Mouse (Mus musculus) retina, embryonic 14.5 days (tissue): ENCODE data around the gene Hsd17b3.

ENCODE experiments used
- DNase-seq: peaks from one replicate; pipeline ENCODE4 v3.0.0-alpha.2; 2015; ENCODE audit warnings: low spot score

Gene Hsd17b3

DNA sequence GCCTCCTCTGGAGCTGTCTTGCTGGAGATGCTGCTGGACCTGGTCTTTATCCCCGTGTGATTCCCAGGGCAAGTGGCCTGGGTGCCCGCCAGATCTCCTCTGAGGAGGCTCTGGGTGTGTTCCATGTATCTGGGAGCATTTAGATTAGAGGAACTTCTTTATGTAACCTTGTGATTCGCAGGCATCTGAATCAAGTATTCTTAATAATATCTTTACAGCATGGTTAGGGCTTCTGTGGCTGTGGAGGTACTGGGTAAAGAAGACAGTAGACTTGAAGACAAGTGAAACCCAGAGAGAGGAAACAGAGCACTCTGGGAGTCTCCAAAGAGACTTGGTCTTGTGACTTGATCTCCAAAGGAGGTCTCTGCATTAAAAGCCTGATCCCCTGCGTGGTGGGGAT, at the start of gene Hsd17b3:
Hsd17b3 (minus strand) TSS at position 101 of the 400 bp plus-strand sequence.
- no peak for DNase-seq

DNA sequence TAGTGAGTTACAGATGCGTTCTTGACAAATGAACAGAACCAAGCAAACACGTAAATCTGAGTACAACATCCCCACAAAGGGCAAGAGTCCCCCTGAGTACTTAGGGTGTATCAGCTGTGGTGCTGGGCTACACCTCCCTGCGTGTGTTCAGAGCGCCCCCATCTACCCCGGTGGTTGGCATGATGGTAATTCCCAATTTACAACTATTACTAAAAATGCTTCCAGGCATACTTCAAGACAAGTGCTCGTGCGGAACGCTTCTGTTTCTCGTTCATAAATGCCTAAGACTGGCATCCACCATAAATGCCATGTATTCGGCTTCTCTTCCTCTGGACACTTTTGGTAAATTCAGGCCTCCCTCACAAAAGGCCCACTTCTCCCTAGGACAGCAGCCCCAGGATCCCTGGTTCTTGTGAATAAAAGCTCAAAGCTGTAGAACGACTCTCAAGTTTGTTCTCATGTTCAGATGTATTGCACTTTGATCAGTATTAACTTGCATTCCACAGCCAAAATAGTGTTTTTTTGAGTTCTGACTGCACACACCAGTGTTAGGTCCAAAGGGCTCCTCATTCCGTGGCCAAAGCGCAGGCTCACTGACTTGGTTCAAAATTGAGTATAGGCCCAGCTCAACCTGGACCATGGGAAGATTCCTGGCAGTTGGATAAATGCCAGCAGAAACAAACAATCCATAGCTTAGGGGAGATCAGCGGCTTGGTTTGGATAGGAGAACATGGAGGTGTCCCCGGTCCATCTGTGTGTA, 40.8 kb upstream of the Hsd17b3 start:
- DNase-seq = peak; percentile 15

DNA sequence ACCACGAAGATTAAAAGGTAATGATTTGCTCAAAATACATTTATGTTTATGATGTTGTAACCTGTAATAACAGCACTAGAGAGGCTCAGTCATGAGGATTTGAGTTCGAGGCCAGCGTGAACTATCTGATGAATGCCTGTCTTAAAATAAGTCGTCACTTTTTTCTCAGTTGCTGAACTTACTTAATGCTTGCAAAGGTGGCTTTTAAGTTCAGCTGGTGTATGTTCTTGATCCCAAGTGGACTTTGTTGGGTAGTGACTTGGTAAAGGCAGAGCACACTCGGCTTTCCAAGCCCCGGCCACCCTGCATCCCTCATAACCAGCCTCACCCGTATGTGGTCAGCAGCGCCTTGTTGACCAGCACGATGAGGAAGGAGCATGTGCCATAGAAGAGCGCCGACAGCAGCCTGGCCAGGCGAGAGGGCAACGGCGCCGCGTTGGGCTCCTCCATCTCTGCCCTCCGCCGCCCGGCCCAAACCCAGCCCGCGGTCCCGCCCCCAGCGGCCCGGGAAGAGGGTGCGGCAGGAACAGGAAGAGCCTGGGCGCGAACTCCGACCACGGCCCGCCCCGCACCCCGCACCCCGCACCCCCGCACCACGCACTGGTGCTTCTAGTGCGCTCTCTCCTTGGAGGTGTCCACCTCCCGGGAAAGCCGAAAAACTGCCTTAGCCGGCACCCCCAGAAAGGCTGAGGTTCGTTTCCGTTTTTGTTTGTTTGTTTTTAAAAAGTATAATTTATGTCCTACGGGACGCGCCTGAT, 40.0 kb upstream of the Hsd17b3 start, which contains the start of gene Slc35d2:
Slc35d2 (minus strand) TSS at position 511 of the 758 bp plus-strand sequence.
- DNase-seq = peak; percentile 24

DNA sequence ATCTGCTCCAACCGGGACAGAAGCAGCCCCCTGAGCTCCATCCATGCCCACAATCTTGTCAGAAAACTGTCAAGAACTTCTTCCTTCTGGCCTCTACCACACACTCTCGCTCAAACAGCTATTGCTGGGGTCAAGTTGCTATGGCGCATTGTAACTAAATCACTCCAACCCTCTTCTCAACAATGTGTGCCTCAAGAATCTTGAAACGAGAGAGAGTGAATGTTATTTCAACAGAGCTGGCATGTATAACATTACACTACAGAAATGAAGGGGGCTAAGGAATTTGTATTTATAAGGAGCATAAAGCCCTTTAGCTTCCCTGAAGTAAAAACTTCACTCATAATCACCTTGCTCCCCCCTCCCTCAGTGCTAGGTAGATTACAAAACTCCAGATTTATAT, 37.3 kb upstream of the Hsd17b3 start:
- DNase-seq = no peak

DNA sequence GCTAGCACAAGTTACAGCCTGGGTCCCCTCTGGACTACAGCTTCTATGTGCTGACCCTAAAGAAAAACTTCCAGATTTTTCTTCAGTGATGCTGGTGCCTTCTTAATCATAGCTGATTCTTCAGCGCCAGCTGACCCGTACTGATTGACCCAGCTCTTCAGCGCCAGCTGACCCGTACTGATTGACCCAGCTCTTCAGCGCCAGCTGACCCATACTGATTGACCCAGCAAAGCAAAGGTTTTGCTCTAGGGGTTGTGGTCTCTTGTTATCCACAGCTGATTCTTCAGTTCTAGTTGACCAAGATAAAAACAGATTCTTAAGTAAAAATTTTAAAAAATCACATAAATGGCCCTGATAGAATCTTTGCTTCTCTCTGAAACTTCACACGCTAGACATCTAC, 35.9 kb upstream of the Hsd17b3 start:
- DNase-seq = no peak

DNA sequence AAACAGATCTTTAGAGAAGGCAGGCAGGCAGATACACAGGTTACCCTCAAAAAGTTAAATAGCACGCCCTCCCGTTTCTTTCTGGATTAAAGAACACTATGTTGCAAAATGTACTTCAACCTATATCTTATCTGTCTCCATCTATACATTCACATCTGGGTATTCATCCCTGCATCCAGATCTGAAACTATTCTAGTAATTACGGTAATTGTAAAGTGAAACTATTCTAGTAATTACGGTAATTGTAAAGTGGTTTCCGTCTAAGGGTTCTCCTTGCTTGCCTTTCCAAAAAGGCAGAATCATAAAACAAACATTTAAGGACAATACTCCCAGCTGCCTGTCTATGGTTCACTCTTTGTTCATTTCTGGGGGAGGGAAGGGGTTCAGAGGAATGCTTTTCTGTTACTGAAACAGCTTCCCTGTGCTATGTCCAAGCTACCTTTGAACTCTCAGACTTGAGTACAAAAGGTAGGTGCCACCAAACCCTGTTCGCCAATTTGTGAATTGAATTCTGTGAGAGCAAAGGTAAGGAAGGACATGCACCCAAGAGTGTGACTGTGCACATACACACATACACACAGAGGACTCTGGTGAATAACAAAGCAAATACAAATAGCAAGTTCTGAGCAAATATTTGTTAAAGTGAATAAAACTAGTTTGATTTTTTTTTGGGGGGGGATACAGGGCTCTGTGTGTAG, 34.6 kb upstream of the Hsd17b3 start:
- no peak for DNase-seq

DNA sequence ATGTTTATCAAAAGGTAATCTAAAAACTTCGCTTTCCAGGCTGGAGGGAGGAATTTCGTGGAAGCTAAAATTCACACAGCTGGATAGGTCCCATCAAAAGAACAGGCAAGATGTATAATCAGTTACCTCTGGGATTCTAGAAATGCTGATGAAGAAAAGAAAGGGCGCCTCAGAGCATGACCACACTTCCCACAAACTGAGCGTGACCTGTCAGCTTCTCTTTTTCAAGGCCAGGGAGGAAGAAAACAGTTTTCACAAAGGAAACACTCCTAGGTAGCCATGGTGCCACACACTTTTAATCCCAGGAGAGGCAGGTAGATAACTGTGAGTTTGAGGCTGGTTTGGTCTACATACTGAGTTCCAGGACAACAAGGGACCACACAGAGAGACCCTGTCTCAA, 31.7 kb upstream of the Hsd17b3 start:
- no peak for DNase-seq

DNA sequence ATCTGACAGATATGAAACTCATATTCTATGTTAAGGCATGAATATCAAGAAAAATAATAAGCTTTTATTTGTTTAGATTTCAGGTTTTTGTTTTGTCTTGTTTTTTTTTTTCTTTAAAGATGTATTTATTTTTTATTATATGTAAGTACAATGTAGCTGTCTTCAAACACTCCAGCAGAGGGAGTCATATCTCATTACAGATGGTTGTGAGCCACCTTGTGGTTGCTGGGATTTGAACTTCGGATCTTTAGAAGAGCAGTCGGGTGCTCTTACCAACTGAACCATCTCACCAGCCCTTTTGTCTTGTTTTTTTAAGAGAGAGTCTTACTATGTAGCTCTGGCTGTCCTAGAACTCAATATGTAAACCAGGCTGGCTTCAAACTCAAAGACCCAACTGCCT, 28.4 kb upstream of the Hsd17b3 start:
- DNase-seq = no peak

DNA sequence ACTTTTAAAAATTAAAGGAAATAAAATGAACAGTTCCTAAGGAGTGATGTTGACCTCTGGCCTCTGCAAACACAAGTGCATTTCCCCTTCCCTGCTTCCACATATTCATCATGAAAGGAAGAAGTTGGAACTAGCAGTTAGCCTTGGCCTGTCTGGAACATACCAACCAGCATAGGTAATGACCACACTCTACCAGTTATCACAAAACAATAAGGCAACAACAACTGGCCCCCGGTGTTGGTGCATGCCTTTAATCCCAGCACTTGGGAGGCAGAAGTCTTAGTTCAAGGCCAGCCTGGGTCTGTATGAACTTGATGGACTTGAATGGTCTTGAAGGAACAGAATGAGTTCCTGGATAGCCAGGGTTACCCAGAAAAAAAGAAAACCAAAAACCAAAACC, 21.4 kb upstream of the Hsd17b3 start:
- DNase-seq = no peak

DNA sequence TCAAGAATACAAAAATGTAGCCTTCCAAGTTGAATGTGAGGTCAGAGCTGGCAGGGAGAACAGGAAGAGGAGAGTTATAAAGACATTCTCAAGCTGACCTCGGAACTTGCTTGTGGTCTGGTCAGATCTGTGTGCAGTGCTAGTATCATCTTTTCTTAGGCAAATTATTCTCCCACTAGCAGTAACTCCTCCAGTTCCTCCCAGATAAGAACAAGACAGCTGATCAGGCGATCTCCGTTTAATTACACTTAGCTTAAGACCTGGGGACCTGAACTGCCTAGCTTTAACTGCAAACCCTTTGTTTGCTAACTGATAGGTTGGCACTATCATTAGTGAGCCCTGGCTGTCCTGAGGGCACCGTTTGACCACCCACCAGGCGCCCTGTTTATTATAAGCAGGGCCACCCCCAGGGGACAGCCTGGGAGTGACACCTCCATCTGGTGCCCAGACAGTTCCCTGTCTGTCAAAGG, 19.4 kb upstream of the Hsd17b3 start:
- DNase-seq = peak; percentile 31

DNA sequence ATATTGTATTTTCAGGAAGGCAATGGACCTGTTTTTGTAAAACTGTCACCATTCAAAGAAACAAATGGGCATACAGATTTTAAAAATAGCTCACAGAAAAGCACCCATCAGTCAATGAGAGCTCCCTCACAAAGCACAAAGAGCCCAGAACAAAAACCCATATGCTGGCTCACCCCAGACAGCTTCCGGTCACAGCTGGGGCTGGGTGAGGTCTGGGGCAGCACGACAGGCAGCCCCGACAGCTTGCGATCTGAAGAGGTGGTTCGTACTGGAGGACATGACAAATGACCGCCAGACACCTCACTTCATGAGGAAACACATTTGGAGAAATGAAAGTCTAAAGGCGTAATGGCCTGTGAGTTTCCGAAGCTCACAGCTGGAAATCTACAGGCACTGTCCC, 18.5 kb upstream of the Hsd17b3 start:
- no peak for DNase-seq

DNA sequence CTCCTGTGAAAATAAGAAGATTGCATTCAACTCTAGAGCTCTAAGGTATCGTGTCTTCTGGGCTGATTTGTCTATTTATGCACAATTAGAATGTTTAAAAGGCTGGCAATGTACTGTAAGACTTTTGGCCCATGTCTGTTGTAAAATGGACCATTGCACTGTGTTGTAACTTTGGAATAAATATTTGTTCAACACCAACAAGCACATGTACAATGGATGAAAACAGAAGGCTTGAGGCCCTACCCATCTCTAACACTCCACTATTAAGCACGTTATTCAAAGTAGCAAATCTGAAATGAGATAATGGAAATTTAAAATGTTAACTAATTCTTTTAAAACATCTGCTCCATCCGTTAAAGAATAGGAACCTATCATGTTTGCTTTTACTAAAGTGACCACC, 18.1 kb upstream of the Hsd17b3 start:
- DNase-seq = no peak

DNA sequence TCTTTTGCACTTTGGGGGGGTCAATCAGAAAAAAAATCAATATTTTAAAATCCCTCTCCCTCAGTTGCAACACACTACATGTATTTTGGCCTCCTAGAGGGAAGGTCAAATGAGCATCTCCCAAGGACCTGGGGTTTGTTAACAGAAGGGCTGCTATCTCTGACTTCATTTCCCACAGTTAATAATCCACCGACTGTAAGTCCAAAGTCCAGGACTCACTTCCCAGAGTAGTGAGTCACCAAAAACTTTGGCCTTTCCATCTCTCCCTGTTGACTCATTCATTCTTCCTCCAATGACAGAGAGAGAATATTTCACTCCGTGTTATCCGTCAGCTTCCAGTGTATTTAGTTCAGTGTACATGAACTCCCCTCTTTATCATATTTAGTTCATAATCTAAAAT, 16.7 kb upstream of the Hsd17b3 start:
- no peak for DNase-seq

DNA sequence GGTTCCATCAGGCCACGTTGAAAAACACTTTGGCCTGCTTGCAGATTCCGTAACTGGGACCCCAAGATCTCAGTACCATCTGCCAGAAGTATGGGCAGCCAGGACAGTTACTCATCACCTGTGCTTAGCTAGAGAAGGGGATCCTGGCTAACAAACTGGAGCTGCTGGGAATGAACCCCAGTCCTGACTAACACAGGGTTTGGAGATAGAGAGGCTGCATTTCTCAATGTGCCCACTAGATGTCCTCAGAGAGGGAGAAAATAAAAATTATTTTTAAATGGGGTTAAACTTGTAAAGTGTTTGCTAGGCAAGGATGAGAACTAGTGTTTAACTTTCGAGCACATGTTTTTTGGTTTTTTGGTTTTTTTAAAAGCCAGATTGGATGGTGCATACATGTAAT, 11.2 kb upstream of the Hsd17b3 start:
- peak; percentile 80 for DNase-seq

DNA sequence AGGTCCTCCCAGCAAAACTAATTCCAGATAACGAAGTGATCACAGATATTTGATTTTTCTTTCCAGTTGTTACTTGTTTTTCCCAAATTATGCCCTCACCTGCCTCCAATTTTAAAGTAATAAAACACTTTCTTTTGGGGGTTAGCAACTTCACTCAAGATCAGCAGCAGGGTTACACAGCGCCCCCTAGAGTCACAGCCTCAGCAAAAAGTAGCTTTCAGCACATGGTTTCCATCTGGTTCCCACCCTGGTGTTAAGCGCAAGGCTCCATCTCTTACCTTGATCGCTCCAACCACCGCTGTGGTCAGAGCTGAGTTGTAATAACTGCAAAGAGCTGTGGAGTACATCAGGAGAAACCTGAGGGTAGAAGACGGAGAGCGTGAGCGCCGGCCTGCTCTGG, 10.0 kb upstream of the Hsd17b3 start:
- DNase-seq = peak; percentile 52

DNA sequence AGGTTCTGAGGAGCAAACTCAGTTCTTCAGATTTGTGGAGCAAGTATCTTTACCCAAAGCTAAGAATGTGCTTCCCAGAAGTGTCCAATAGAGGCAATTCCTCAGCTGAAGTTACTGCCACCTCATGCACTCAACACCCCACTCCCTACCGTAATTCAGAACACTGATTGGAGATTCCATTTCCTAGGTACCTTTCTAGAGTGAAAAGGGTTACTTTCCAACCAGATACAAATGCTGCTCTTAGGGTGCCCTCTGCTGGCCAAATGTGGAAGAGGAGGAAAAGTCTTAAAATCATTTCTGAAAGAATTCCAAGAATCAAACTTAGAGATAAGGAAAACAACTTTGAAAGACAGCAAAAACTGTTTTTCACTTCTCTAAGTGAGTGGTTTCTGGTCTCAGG, 4.3 kb upstream of the Hsd17b3 start:
- DNase-seq = peak; percentile 84

DNA sequence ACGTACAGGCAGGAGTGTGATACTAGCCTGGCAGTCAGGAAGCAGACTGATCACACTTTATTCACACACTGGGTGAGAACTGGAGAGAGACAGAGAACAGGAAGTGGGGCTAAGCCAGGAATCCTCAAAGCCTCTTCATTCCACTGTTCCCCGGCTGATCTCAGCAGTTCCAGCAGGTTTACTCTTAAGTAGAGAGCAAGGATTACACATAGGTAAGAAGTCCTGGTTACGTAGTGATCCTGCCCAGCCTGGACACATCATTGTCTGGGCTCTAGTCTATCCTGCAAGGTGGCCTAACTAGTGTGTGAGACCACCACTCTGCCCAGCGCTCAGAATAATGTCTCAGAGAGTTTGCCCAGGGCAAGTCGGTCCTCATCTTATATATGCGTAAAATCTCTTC, 3.7 kb upstream of the Hsd17b3 start:
- no peak for DNase-seq

DNA sequence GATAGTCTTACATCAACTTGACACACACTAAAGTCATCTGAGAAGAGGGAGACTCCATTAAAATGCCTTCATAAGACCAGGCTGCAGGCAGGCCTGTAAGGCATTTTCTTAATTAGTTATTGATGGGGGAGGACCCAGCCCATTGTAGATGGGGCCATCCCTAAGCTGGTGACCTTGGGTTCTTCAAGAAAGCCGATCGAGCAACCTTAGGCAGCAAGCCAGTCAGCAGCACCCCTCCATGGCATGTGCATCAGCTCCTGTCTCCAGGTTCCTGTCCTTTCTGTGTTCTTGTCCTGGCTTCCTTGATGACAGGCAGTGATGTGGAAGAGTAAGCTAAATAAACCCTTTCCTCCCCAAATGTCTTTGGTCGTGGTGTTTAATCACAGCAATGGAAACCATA, 3.1 kb upstream of the Hsd17b3 start:
- no peak for DNase-seq

DNA sequence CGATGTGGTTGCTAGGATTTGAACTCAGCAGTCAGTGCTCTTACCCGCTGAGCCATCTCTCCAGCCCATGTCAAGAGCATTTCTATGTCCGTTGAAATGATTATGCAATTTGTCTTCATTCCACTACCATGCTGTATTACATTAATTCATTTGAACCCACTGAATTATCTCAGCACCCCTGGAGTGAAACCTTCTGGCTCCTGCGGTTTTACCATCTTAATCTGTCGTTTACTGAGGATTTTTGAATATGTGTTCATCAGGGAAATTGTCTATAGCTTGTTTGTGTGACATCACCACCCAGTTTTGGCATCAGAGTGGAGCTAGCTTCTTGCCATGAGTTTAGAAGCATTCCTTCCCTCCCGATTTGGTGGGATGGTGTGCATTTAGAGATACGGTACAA, 2.0 kb upstream of the Hsd17b3 start:
- DNase-seq = no peak

DNA sequence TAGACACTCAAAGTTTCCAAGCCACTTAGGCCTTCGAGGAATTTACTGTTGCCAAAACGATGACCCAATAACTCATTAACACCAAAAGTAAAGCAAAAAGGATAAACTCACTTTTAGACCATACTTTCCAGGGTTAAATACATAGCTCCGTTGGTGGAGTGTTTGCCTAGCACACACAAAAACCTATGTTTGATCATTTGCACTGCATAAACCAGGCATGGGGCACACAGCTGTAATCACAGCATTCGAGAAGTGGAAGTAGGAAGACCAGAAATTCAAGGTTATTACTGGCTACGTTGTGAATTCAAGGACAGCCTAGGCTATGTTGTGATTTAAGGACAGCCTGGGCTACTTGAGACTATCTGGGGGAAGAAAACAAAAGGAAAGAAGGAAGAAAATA, 1.2 kb upstream of the Hsd17b3 start:
- DNase-seq = no peak

DNA sequence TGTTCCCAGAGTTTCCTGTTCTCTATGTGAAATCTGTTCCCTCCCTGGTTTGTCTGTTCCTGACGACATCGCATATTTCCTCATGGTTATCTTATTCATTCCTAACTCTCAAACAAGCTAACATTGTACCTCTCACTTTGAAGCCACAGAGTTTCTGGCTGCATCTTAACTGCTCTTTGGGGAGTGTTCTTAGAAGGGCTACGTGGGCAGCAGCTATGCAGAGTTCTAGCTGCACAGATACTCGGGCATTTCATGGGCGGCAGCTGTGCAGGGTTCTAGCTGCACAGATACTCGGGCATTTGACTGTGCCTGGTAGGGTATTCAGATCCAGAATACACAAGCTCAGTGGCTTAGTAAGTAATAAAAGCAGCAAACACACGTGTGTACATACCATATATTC, 973 bp downstream of the Hsd17b3 start:
- no peak for DNase-seq

DNA sequence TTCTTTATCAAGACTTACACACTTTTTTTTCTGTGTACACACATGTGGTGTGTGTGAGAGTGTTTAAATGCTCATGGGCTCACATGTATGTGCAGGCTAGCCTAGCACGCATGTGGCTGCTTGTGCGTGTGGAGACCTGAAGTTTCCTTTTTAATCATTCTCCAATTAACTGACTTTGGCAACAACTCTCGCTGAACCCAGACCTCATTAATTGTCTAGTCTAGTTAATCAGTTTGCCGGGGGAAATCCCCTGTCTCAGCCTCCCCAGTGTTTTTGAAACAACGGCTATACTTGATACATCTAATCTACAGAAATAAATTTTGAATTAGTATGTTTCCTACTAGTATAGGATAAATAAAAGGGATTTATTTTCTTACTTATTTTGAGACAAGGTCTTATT, 3.0 kb downstream of the Hsd17b3 start:
- DNase-seq = no peak

DNA sequence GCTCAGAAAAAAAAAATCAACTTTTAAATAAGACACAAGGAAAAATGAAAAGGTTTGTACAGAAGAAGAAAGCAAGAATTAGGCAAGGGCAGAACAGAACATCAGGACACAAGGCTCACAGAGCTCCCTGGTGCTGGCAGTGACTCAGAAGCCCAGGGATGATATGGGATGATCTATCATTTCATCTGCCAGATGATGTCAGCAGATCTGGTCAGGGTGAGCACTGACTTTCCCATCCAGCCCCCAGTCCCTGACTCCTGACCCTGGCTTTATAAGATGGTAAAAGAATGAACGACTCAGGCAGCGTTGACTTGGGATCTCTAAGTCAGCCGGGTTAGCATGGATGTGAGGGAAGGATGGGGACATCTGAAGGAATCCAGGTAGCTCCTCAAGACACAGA, 5.7 kb downstream of the Hsd17b3 start:
- DNase-seq = no peak
